Mouse (Mus musculus): ENCODE results near the gene Klk6. TPM values are rescaled to one million over a fixed set of nuclear protein-coding genes. Genes with fewer than 3 reads are reported as not detected.

Gene Klk6
- polyA plus RNA-seq, 1 experiment from 2014 or later, result 0.18 TPM

- no peak for ATAC-seq (ENCODE audit: insufficient read depth, low FRiP score, low read depth)
- no peak overlapping the region for H3K9ac ChIP-seq
Observed at GRCm38 (mm10) chr7:43874868-43875375, 50.6 kb downstream of the Klk6 start.

GRCm38 (mm10) chr7:43876444-43876843, 52.1 kb downstream of the Klk6 start:
- 0 out of 2 replicates have a peak, but pooled peaks cover 4% of the 10 kb centered on the region for H3K27me3 ChIP-seq (replicated peaks)
- no peak overlapping the region for H3K4me2 ChIP-seq
- no peak overlapping the region for H3K4me3 ChIP-seq (replicated peaks)
- WGBS, result 57% methylated on average over 4 of the region's 4 CpGs
- no peaks in the 10 kb centered on the region for H3K9me3 ChIP-seq
- H3K4me1 ChIP-seq, result no peaks in the 10 kb centered on the region
- peak; percentile 83; the same call in 1 of the 2 replicates for ATAC-seq (ENCODE audit: insufficient read depth, low FRiP score, low read depth)
- H3K36me3 ChIP-seq, result no peaks in the 10 kb centered on the region
- H3K27ac ChIP-seq, result peak overlapping the region; percentile 7; the same call in 1 of the 2 replicates
- no peak overlapping the region for H3K9ac ChIP-seq

More at GRCm38 (mm10) chr7:43874868-43875375, 50.6 kb downstream of the Klk6 start:
- Histone ChIP-seq H3K4me3 (replicated peaks) (no peak overlapping the region), H3K4me1 (no peaks in the 10 kb centered on the region), H3K36me3 (no peaks in the 10 kb centered on the region), H3K9me3 (no peaks in the 10 kb centered on the region), H3K4me2 (no peak overlapping the region), H3K27me3 (replicated peaks) (no peaks in the 10 kb centered on the region), H3K27ac (no peak overlapping the region)
- WGBS, result 81% methylated on average over 6 of the region's 6 CpGs

- Histone ChIP-seq H3K9ac (no peak overlapping the region), H3K27ac (no peak overlapping the region), H3K4me3 (replicated peaks) (no peak overlapping the region), H3K9me3 (no peaks in the 10 kb centered on the region), H3K27me3 (replicated peaks) (0 out of 2 replicates have a peak, but pooled peaks cover 5% of the 10 kb centered on the region), H3K4me2 (no peak overlapping the region), H3K4me1 (no peaks in the 10 kb centered on the region), H3K36me3 (no peaks in the 10 kb centered on the region)
- ATAC-seq (ENCODE audit: insufficient read depth, low FRiP score, low read depth), result no peak
- WGBS, result 39% methylated on average over 1 of the region's 1 CpGs
Observed at GRCm38 (mm10) chr7:43878281-43878680, 54.0 kb downstream of the Klk6 start.

- 21% methylated on average over 3 of the region's 3 CpGs for WGBS
- ATAC-seq (ENCODE audit: insufficient read depth, low FRiP score, low read depth), result no peak
Observed at GRCm38 (mm10) chr7:43880912-43881311, 56.6 kb downstream of the Klk6 start, which contains the start of gene Klk4. Gene Klk4, plus strand, starts transcription at chr7:43881160.

More at GRCm38 (mm10) chr7:43880912-43881311, 56.6 kb downstream of the Klk6 start, which contains the start of gene Klk4:
- Histone ChIP-seq H3K9ac (no peak within 1 kb of the TSS), H3K4me3 (replicated peaks) (no peak within 1 kb of the TSS), H3K9me3 (no peaks in the 10 kb centered on the region), H3K27me3 (replicated peaks) (0 out of 2 replicates have a peak, but pooled peaks cover 5% of the 10 kb centered on the region), H3K4me1 (no peaks in the 10 kb centered on the region), H3K27ac (no peak within 1 kb of the TSS), H3K4me2 (no peak within 1 kb of the TSS), H3K36me3 (no peaks in the 10 kb centered on the region)

Other genes with a start within 250 kb of the Klk6 start
- 10.3 and 11.3 TPM in 2 replicates for gene Zfp719, start 244.9 kb upstream of the Klk6 start, polyA plus RNA-seq (2015; fragmentation: Nextera tagmentation; extraction: Ambion mirVana)
- not detected in 2 replicates for gene Zfp819, start 217.3 kb upstream of the Klk6 start, polyA plus RNA-seq (2015; fragmentation: Nextera tagmentation; extraction: Ambion mirVana)
- gene Ceacam18, start 189.8 kb upstream of the Klk6 start, polyA plus RNA-seq (2015; fragmentation: Nextera tagmentation; extraction: Ambion mirVana), result 1.1 and 2.2 TPM in 2 replicates
- 1.7 and 2.0 TPM in 2 replicates for gene Siglece, start 164.3 kb upstream of the Klk6 start, polyA plus RNA-seq (2015; fragmentation: Nextera tagmentation; extraction: Ambion mirVana)
- gene Ctu1, start 152.5 kb upstream of the Klk6 start, polyA plus RNA-seq (2015; fragmentation: Nextera tagmentation; extraction: Ambion mirVana), result 14.3 and 14.7 TPM in 2 replicates
- 0.21 TPM in 1 of 2 replicates, not detected in the other for gene Klk14, start 134.1 kb upstream of the Klk6 start, polyA plus RNA-seq (2015; fragmentation: Nextera tagmentation; extraction: Ambion mirVana)
- gene Klk13, start 111.9 kb upstream of the Klk6 start, polyA plus RNA-seq (2015; fragmentation: Nextera tagmentation; extraction: Ambion mirVana), result 2.0 and 5.5 TPM in 2 replicates
- 0.57 and 2.4 TPM in 2 replicates for gene Klk12, start 55.6 kb upstream of the Klk6 start, polyA plus RNA-seq (2015; fragmentation: Nextera tagmentation; extraction: Ambion mirVana)
- gene Klk11, start 49.9 kb upstream of the Klk6 start, polyA plus RNA-seq (2015; fragmentation: Nextera tagmentation; extraction: Ambion mirVana), result 4.0 and 8.7 TPM in 2 replicates
- 4.1 and 17.4 TPM in 2 replicates for gene Klk10, start 43.5 kb upstream of the Klk6 start, polyA plus RNA-seq (2015; fragmentation: Nextera tagmentation; extraction: Ambion mirVana)
- gene Klk9, start 32.6 kb upstream of the Klk6 start, polyA plus RNA-seq (2015; fragmentation: Nextera tagmentation; extraction: Ambion mirVana), result 0.17 and 0.77 TPM in 2 replicates
- gene Klk8, start 26.9 kb upstream of the Klk6 start, polyA plus RNA-seq (2015; fragmentation: Nextera tagmentation; extraction: Ambion mirVana), result 17.8 and 24.5 TPM in 2 replicates
- gene Klk7, start 13.2 kb upstream of the Klk6 start, polyA plus RNA-seq (2015; fragmentation: Nextera tagmentation; extraction: Ambion mirVana), result not detected in 2 replicates
- not detected in 2 replicates for gene Klk5, start 17.5 kb downstream of the Klk6 start, polyA plus RNA-seq (2015; fragmentation: Nextera tagmentation; extraction: Ambion mirVana)
- not detected in 2 replicates for gene Klk4, start 56.7 kb downstream of the Klk6 start, polyA plus RNA-seq (2015; fragmentation: Nextera tagmentation; extraction: Ambion mirVana)
- not detected in 2 replicates for gene Klk15, start 109.2 kb downstream of the Klk6 start, polyA plus RNA-seq (2015; fragmentation: Nextera tagmentation; extraction: Ambion mirVana)
- 1.4 and 1.7 TPM in 2 replicates for gene Klk1b8, start 126.2 kb downstream of the Klk6 start, polyA plus RNA-seq (2015; fragmentation: Nextera tagmentation; extraction: Ambion mirVana)
- gene Klk1b1, start 142.3 kb downstream of the Klk6 start, polyA plus RNA-seq (2015; fragmentation: Nextera tagmentation; extraction: Ambion mirVana), result not detected in 2 replicates
- not detected in 2 replicates for gene Klk1b9, start 151.6 kb downstream of the Klk6 start, polyA plus RNA-seq (2015; fragmentation: Nextera tagmentation; extraction: Ambion mirVana)
- 0.26 TPM in 1 of 2 replicates, not detected in the other for gene Klk1b11, start 171.4 kb downstream of the Klk6 start, polyA plus RNA-seq (2015; fragmentation: Nextera tagmentation; extraction: Ambion mirVana)
- gene Klk1b26, start 187.7 kb downstream of the Klk6 start, polyA plus RNA-seq (2015; fragmentation: Nextera tagmentation; extraction: Ambion mirVana), result 0.13 TPM in 1 of 2 replicates, not detected in the other
- not detected in 2 replicates for gene Klk1b27, start 227.8 kb downstream of the Klk6 start, polyA plus RNA-seq (2015; fragmentation: Nextera tagmentation; extraction: Ambion mirVana)

All from stomach, embryonic 15.5 days (tissue).